Mouse (Mus musculus) CH12.LX (cell line): Measurements from ENCODE around the gene Farp1.

Experiments used
- CTCF ChIP-seq, 2 experiments: IDR thresholded peaks in 1 of 2; conservative IDR thresholded peaks in 1 of 2; 2 replicates each; pipeline ENCODE4 v1.5.1; 2011 to 2012; ENCODE audit warnings: low read depth in 2 of 2, low read length in 2 of 2, improper control_type of control experiment in 1 of 2, inconsistent platforms in 1 of 2, mild to moderate bottlenecking in 1 of 2, moderate library complexity in 1 of 2
- ETS1 ChIP-seq: conservative IDR thresholded peaks from 2 replicates; pipeline ENCODE4 v1.6.1; 2012; ENCODE audit warnings: low read depth, mild to moderate bottlenecking, inconsistent platforms, low read length, improper control_type of control experiment, moderate library complexity
- JUND ChIP-seq: conservative IDR thresholded peaks from 2 replicates; pipeline ENCODE4 v1.6.1; 2011; ENCODE audit warnings: low read depth, low read length, improper control_type of control experiment
- POLR2A ChIP-seq: IDR thresholded peaks from 2 replicates; pipeline ENCODE4 v1.6.1; 2011; ENCODE audit warnings: low read depth, mild to moderate bottlenecking, improper control_type of control experiment, low read length
- POLR2AphosphoS2 ChIP-seq: IDR thresholded peaks from 2 replicates; pipeline ENCODE4 v1.6.1; 2011; ENCODE audit warnings: low read depth, low read length, improper control_type of control experiment
- TBP ChIP-seq: conservative IDR thresholded peaks from 2 replicates; pipeline ENCODE4 v1.6.1; 2011; ENCODE audit warnings: low read depth, low read length, improper control_type of control experiment
- USF1 ChIP-seq: IDR thresholded peaks from 2 replicates; pipeline ENCODE4 v1.6.1; 2014; ENCODE audit warnings: low read depth, mild to moderate bottlenecking, inconsistent platforms, low read length, improper control_type of control experiment
- ZNF384 ChIP-seq: IDR thresholded peaks from 2 replicates; pipeline ENCODE4 v1.6.1; 2012; ENCODE audit warnings: low read depth, low read length, improper control_type of control experiment, inconsistent platforms

DNA sequence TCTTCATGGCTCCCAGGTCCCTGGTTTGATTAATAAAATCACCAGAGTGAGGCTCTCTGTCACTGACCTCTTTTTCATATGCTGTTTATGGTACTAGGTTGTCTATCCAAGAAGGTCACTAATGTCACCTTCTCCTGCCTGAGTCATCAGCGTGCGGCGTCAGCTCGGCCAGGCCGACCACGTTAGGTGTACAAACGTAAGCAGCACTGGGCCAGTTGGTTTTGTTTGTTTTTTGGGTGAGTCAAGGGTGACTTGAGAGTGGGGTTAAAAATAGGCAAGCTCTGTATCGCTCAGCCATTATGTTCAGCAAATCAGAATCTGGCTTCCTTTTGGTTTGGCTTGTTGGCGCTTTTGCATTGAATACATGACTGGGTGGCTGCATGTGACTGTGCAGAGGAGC lies 155.4 kb downstream of the Farp1 start:
- no peak for TF ChIP-seq POLR2A
- no peak for TF ChIP-seq CTCF (conservative IDR thresholded peaks at IDR 0.05 in 1 of 2, IDR thresholded peaks at IDR 0.05 in 1 of 2; ENCODE audit: low read depth in 2 of 2, low read length in 2 of 2)
- no peak for TF ChIP-seq ZNF384
- no peak for TF ChIP-seq USF1
- no peak for TF ChIP-seq JUND
- no peak for TF ChIP-seq TBP
- no peak for TF ChIP-seq POLR2AphosphoS2
- TF ChIP-seq ETS1: no peak
